Mouse (Mus musculus) spleen, embryonic (tissue): ENCODE measurements around the gene Socs4.
"Not testable (repeated sequence)": the region's sequence is repeated elsewhere in the genome, so short reads cannot be mapped to it uniquely, and the experiment has no call there.

Experiments used
- CTCF ChIA-PET: fragments of 350-600 bp; sonication (Branson Sonifier 250); formaldehyde crosslinking; loops from one replicate; lab custom pipeline; 2022; lab: Charles Lee

The Socs4 gene

GRCm38 (mm10) chr14:47286215-47286614, 9.5 kb downstream of the Socs4 start:
- CTCF ChIA-PET: no interaction called here

DNA sequence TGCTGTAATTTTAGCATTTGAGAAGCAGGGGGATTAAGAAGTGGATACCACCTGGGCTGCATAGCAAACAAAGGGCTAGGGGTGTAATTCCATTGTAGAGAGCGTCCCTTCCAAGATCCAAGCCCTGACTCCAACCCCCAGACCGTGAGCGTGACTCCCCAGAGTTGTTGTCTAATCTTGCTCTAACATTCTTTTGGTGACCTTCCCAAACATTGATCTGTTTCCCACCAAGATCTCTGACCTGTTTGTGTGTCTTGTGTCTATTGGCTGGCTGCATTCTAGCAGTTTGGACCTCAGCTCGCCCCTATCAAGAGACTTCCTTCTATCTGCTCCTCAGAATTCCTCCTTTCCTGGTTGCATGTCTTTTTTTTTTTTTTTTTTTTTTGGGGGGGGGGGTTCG, 10.3 kb downstream of the Socs4 start:
- CTCF ChIA-PET: no interaction called here

DNA sequence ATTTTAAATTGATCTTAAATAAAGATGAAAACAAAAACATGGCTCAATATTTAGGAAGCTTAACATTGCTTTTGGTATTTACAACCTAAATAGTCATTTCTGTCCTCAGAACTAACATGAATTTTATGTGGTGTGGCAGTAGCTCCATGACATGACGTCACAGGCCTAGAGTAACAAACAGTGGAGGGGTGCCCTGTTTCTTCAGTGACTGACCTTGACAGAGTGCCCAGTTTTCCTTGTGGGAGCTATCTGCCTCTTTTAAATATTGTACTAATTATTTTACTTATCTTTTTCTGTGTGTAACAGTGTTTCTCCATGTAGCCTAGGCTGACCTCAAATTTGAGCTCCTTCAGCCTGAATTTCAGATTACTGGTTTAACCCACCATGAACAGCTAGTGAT, 15.0 kb downstream of the Socs4 start:
- CTCF ChIA-PET: interaction anchor here (1.1 kb wide), 1 partner anchor 9 kb away, joined by 3 read pairs; no protein-coding TSS in a partner anchor

DNA sequence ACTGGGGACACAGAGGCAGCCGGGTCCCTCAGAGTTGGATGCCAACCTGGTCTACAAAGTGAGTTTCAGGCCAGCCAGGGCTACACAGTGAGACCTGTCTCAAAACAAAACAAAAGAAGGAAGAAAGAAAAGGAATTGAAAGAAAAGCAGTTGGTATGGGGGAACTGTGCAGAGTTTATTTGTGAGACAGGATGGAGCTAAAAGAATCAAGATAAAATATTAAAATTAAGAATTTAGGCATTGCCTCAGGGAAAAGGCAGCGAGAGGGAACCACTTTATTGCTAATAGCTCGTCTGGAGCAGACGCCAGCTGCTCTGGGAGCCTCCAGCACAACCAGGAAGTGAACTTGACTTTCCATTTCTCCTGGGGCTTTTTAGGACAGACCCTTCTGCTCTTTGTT, 17.4 kb downstream of the Socs4 start:
- CTCF ChIA-PET: interaction anchor here (0.6 kb wide), 1 partner anchor 11 kb away, joined by 3 read pairs; no protein-coding TSS in a partner anchor

DNA sequence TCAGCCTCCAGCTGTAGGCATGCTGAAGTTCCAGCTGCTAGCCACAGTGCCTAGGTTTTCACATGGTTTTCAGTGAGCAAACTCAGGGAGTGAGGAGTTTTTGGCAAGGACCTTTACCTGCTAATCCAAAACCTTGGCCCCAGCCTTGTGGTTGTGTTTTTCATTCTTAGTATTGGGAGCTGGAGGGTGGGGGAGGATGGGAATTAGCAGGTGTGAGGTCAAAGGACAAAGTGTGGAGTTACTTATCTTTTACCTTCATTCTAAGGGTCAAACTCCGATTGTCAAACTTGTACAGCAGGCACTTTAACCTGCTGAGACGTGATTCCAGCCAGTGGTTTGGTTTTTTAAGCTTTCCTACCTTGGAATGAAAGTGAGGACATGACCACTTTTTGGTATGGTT, 19.5 kb downstream of the Socs4 start:
- CTCF ChIA-PET: interaction anchor here (1.0 kb wide), 1 partner anchor 100 kb away, joined by 3 read pairs; no protein-coding TSS in a partner anchor

DNA sequence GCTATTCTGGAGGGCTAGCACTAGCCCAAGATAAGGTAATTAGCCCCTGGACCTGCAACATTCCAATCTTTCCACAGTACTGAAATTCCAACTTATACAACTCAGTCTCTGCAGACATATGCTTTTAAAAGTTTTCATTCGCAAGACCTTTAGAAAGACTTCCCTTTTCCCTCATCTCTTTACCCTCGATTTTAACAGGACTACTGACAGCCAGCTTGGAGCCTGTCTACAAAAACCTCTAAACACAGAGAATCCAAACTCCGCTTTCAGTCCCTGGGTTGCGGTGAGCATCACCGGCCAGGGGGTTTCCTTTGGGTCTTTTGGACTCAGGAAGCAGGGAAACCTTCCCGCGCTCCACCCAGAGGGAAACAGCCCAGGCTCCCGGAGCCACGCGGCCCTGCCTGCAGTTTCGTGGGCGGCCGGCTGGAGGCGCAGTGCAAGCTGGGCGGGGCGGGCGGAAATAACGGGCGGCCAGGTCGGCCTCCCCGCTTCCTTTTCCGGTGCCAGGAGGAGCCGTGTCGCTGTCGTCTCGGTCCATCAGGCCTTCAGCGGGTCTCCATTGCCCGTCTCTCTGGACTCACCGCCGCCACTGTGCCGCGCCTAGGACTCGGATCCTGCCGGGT, 21.2 kb downstream of the Socs4 start, which contains the start of gene Mapk1ip1l:
Gene Mapk1ip1l, plus strand, starts transcription at position 482 of the 623 bp plus-strand sequence.
- CTCF ChIA-PET: interaction anchor here (0.5 to 1.0 kb wide), 5 partner anchors 68 to 477 kb away, joined by 3 to 6 read pairs (median 4); no protein-coding TSS in a partner anchor

GRCm38 (mm10) chr14:47298408-47298792, 21.7 kb downstream of the Socs4 start:
- CTCF ChIA-PET: interaction anchor here (0.5 to 1.0 kb wide), 5 partner anchors 68 to 478 kb away, joined by 3 to 6 read pairs (median 4); no protein-coding TSS in a partner anchor

DNA sequence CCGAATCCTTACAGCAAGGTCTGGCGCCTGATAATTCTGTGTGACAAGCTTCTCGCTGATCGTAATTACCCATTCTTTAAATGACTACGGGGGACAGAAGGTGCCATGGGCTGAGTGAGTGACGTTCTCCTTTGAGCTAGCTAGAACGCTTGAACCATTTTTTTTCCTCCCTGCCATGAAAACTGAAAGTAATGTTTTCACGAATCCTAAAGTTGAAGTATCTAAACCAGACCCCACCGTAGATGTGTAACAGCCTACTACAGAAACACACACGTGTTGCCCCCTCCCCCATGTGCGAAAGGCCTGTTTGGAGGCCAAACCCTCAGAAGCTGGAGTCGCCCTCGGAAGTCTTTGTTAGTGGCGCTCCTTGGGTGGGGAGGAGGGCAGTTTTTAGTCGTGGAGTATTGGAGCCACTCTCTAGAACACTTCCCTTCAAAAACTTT, 22.1 kb downstream of the Socs4 start:
- CTCF ChIA-PET: interaction anchor here (0.5 to 0.9 kb wide), 3 partner anchors 70 to 137 kb away, joined by 3 to 6 read pairs (median 4); no protein-coding TSS in a partner anchor

- CTCF ChIA-PET: interaction anchor here (0.7 kb wide), 1 partner anchor 18 kb away, joined by 11 read pairs; no protein-coding TSS in a partner anchor
Observed at GRCm38 (mm10) chr14:47302885-47303680, 26.4 kb downstream of the Socs4 start.

GRCm38 (mm10) chr14:47304814-47305405, 28.2 kb downstream of the Socs4 start:
- CTCF ChIA-PET: no interaction called here

- CTCF ChIA-PET: no interaction called here
Observed at GRCm38 (mm10) chr14:47305933-47306332, 29.2 kb downstream of the Socs4 start.

GRCm38 (mm10) chr14:47307669-47308068, 30.9 kb downstream of the Socs4 start:
- CTCF ChIA-PET: no interaction called here

- CTCF ChIA-PET: no interaction called here
Observed at GRCm38 (mm10) chr14:47309061-47309460, 32.3 kb downstream of the Socs4 start.

DNA sequence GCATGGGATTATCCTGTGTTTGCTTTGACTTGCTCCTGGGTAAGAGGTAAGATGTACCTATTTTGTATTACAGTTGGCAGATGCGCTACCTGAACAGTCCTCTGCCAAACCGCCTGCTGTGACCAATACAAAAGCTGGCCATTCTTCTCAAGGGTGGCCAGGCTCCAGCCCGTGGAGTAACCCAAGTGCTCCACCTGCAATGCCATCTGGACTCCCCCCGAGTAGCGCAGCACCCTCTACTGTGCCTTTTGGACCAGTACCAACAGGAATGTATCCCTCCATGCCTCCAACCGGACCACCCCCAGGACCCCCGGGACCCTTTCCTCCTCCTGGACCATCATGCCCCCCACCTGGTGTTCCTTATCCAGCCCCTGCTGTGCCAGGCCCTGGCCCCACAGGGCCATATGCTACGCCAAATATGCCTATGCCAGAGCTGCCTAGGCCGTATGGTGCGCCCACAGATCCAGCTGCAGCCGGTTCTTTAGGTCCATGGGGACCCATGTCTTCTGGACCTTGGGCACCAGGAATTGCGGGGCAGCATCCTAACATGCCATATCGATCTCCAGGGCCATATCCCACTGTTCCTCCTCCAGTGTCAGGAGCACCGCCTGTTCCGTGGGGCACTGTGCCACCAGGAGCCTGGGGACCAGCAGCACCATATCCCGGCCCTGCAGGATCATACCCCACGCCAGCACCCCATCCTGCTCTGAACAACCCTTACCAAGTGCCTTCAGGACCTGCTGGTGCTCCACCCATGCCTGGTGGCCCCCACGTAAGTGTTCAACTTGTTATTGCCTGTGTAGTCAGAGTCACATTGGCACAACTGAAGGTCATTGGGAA, 33.8 kb downstream of the Socs4 start:
- CTCF ChIA-PET: no interaction called here

- CTCF ChIA-PET: no interaction called here
Observed at GRCm38 (mm10) chr14:47319362-47319761, 42.6 kb downstream of the Socs4 start.

- CTCF ChIA-PET: not testable (repeated sequence)
Observed at GRCm38 (mm10) chr14:47321581-47321980, 44.9 kb downstream of the Socs4 start.

DNA sequence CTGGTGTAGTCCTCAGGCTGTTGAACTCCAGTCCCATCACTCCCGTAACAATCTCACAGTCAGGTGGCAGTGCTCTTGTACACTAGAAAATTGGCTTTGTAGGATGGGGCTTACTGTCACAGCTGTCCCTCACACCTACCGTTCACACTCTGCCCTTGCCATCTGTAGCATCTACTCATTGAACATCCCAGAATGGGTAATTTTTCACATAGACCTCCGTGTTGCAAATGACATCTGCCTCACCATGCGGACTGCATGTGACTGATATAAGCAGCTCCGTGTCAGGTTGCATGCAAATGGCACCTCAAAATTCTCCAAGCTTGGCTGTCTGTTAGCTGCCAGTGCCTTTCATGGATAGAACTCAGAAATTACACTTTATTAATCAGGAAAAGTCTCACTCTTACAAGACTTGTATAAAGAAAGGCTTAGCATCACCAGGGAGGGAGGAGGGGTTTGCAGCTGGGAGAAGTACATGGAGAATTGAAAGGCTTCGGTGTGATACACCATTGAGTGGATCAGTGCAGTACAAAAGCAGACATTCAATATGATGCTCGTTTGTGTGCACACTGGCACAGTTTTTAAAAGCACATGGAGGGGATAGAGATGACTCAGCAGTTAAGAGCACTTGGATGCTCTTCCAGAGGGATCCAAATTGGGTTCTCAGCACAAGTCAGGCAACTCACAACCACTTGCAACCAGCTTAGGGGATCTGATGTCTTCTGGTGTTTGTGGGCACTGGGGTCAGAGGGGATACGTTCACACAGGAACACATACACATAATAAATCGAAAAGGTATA, 49.4 kb downstream of the Socs4 start:
- CTCF ChIA-PET: no interaction called here

GRCm38 (mm10) chr14:47327347-47327746, 50.6 kb downstream of the Socs4 start:
- CTCF ChIA-PET: no interaction called here

DNA sequence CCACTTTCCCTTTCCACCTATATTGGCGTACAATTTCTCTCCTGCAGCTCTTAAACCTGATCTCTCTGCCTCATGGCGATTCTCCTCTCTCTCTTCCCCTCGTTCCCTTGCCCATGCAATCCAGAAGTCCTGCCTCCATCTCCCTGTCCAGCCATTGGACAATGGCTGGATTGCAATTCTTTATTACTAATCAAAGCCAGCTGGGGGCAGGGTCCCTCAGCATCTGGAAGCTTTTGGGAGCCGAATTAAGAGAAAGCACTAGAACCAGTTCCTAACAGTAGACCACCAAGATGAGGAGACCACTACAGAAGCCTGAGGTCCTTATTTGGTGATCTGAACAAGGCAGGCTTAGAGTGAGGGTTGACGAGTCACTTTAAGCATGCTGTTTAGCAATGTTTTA, 55.2 kb downstream of the Socs4 start:
- CTCF ChIA-PET: no interaction called here

DNA sequence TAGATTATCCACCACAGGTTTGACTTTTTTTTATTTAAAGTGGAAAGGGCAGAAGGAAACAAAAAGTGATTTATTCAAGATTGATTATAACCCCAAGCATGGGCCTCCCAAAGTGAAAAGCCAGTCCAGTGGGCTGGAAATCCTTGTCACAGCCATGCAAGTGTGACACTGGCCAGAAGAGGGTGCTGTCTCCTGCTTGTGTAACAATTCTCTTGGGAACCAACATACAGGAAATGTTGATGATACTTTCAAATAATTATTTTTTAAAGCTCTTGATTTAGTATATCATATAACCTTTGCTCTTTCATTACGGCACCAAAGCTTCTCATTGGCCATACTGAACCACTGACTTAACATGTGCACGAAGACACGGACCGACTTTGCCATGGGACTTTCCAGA, 58.1 kb downstream of the Socs4 start:
- CTCF ChIA-PET: interaction anchor here (0.6 to 1.0 kb wide), 2 partner anchors 61 to 72 kb away, joined by 5 to 7 read pairs; no protein-coding TSS in a partner anchor
